Mouse (Mus musculus) hindbrain, embryonic 14.5 days (tissue): ENCODE measurements at regions not wholly inside any gene's neighbourhood (a gene's known extent, or its start where the extent isn't known, plus 50 kb on each side); places are given as distances from the start of the nearest gene placed in this dataset.

ENCODE experiments used
- ATAC-seq: fragments of 200-750 bp; cut with Nextera tagmentation; 2 replicates; pipeline ENCODE4 v1.8.0; 2017; ENCODE audit warnings: moderate number of reproducible peaks, mild to moderate bottlenecking, moderate TSS enrichment, moderate library complexity; ENCODE audit not compliant: low FRiP score
- DNase-seq: peaks from one replicate; pipeline ENCODE4 v3.0.0-alpha.2; 2015; ENCODE audit warnings: low spot score
- H3K27ac ChIP-seq: fragments of 300-500 bp; sonication (generic); 2 replicates; pipeline ENCODE4 v1.5.1; 2014; ENCODE audit warnings: mild to moderate bottlenecking, moderate library complexity
- H3K27me3 ChIP-seq: fragments of 300-500 bp; sonication (generic); 2 replicates; pipeline ENCODE4 v1.6.1; 2014; ENCODE audit warnings: mild to moderate bottlenecking, low read length, mixed read lengths; ENCODE audit not compliant: control insufficient read depth, insufficient read depth
- H3K36me3 ChIP-seq: fragments of 300-500 bp; sonication (generic); replicated peaks from 2 replicates; pipeline ENCODE4 v1.6.1; 2014; ENCODE audit not compliant: control insufficient read depth, insufficient read depth
- H3K4me1 ChIP-seq: fragments of 300-500 bp; sonication (generic); replicated peaks from 2 replicates; pipeline ENCODE4 v1.6.1; 2014; ENCODE audit warnings: antibody characterized with exemption, low read length, mixed read lengths; ENCODE audit not compliant: control insufficient read depth, insufficient read depth
- H3K4me2 ChIP-seq: fragments of 300-500 bp; sonication (generic); replicated peaks from 2 replicates; pipeline ENCODE4 v1.6.1; 2014; ENCODE audit warnings: mild to moderate bottlenecking, moderate library complexity
- H3K4me3 ChIP-seq: fragments of 300-500 bp; sonication (generic); replicated peaks from 2 replicates; pipeline ENCODE4 v1.5.1; 2014; ENCODE audit warnings: mild to moderate bottlenecking, low read length
- H3K9ac ChIP-seq: fragments of 300-500 bp; sonication (generic); 2 replicates; pipeline ENCODE4 v1.6.1; 2014
- H3K9me3 ChIP-seq: fragments of 300-500 bp; sonication (generic); 2 replicates; pipeline ENCODE4 v1.6.1; 2016; ENCODE audit warnings: low read length; ENCODE audit not compliant: control insufficient read depth
- WGBS: fragments of 180-500 bp; shearing (Covaris S2); extraction: QIAGEN DNeasy Blood & Tissue Kit; methylation state at CpG from one replicate; pipeline ENCODE4 v1.1.7; 2014; 5-methylcytosine and 5-hydroxymethylcytosine counted together

- H3K9me3 ChIP-seq: no peaks in the 10 kb centered on the region
- peak overlapping the region; percentile 47 for H3K27ac ChIP-seq
- 0 out of 2 replicates have a peak overlapping the region, but pooled peaks have one; percentile 7 for H3K4me3 ChIP-seq
- WGBS: 6% methylated on average over 25 of the region's 26 CpGs
- H3K36me3 ChIP-seq: no peaks in the 10 kb centered on the region
- peak overlapping the region; percentile 48 for H3K4me2 ChIP-seq
- 0 out of 2 replicates have a peak overlapping the region, but pooled peaks have one; percentile 12 for H3K9ac ChIP-seq
- H3K27me3 ChIP-seq: no peaks in the 10 kb centered on the region
- DNase-seq: peak; percentile 63
- peaks cover 38% of the 10 kb centered on the region for H3K4me1 ChIP-seq
- ATAC-seq: peak; percentile 57; the same call in 1 of the 2 replicates
These were observed 122.9 kb upstream of the Smad3 start for GRCm38 (mm10) chr9:63880487-63881260.

GRCm38 (mm10) chr9:63879710-63880428, 122.1 kb upstream of the Smad3 start:
- H3K4me3 ChIP-seq: no peak overlapping the region

GRCm38 (mm10) chr9:63877864-63878263, 120.1 kb upstream of the Smad3 start:
- DNase-seq (no peak), ATAC-seq (no peak)
- Histone ChIP-seq H3K27ac (no peak overlapping the region), H3K4me3 (no peak overlapping the region), H3K27me3 (no peaks in the 10 kb centered on the region), H3K4me1 (peaks cover 38% of the 10 kb centered on the region), H3K4me2 (no peak overlapping the region), H3K9ac (no peak overlapping the region), H3K36me3 (no peaks in the 10 kb centered on the region), H3K9me3 (no peaks in the 10 kb centered on the region)
- 60% methylated on average over 7 of the region's 7 CpGs for WGBS

More at GRCm38 (mm10) chr9:63879710-63880428, 122.1 kb upstream of the Smad3 start:
- Histone ChIP-seq H3K27me3 (no peaks in the 10 kb centered on the region), H3K4me1 (peaks cover 38% of the 10 kb centered on the region), H3K9ac (no peak overlapping the region), H3K36me3 (no peaks in the 10 kb centered on the region), H3K9me3 (no peaks in the 10 kb centered on the region), H3K4me2 (peak overlapping the region; percentile 48), H3K27ac (peak overlapping the region; percentile 53)
- WGBS: 12% methylated on average over 15 of the region's 15 CpGs
- no peak for ATAC-seq
- DNase-seq: no peak

- DNase-seq: no peak
- Histone ChIP-seq H3K4me3 (no peak overlapping the region), H3K27me3 (no peaks in the 10 kb centered on the region), H3K9ac (no peak overlapping the region), H3K4me2 (peak overlapping the region; percentile 8; the same call in 1 of the 2 replicates), H3K9me3 (no peaks in the 10 kb centered on the region), H3K4me1 (peaks cover 36% of the 10 kb centered on the region), H3K36me3 (no peaks in the 10 kb centered on the region), H3K27ac (no peak overlapping the region)
- ATAC-seq: no peak
- WGBS: 52% methylated on average over 13 of the region's 13 CpGs
These were observed 119.1 kb upstream of the Smad3 start for GRCm38 (mm10) chr9:63876886-63877285.

- no peaks in the 10 kb centered on the region for H3K9me3 ChIP-seq
- no peaks in the 10 kb centered on the region for H3K27me3 ChIP-seq
- DNase-seq (no peak), ATAC-seq (peak; percentile 32; the same call in 1 of the 2 replicates)
- H3K4me1 ChIP-seq: peaks cover 27% of the 10 kb centered on the region
- WGBS: 63% methylated on average over 12 of the region's 12 CpGs
- no peak overlapping the region for H3K27ac ChIP-seq
- H3K4me3 ChIP-seq: no peak overlapping the region
- H3K36me3 ChIP-seq: no peaks in the 10 kb centered on the region
- H3K9ac ChIP-seq: no peak overlapping the region
- no peak overlapping the region for H3K4me2 ChIP-seq
These were observed 118.2 kb upstream of the Smad3 start for GRCm38 (mm10) chr9:63876023-63876422.

- H3K27me3 ChIP-seq: no peaks in the 10 kb centered on the region
- H3K4me3 ChIP-seq: no peak overlapping the region
- H3K27ac ChIP-seq: no peak overlapping the region
- no peak for DNase-seq
- WGBS: 91% methylated on average over 5 of the region's 5 CpGs
- peaks cover 20% of the 10 kb centered on the region; the same call in 1 of the 2 replicates for H3K4me1 ChIP-seq
- no peak overlapping the region for H3K4me2 ChIP-seq
- no peaks in the 10 kb centered on the region for H3K9me3 ChIP-seq
- no peak for ATAC-seq
- no peaks in the 10 kb centered on the region for H3K36me3 ChIP-seq
- no peak overlapping the region for H3K9ac ChIP-seq
These were observed 117.4 kb upstream of the Smad3 start for GRCm38 (mm10) chr9:63875193-63875592.

GRCm38 (mm10) chr9:63864350-63864749, 106.6 kb upstream of the Smad3 start:
- 27% methylated on average over 11 of the region's 11 CpGs for WGBS

GRCm38 (mm10) chr9:63863328-63863727, 105.5 kb upstream of the Smad3 start:
- H3K9me3 ChIP-seq: no peaks in the 10 kb centered on the region
- no peak overlapping the region for H3K4me2 ChIP-seq
- no peaks in the 10 kb centered on the region for H3K36me3 ChIP-seq
- peaks cover 8% of the 10 kb centered on the region; the same call in 1 of the 2 replicates for H3K4me1 ChIP-seq
- H3K4me3 ChIP-seq: no peak overlapping the region
- no peak for ATAC-seq
- 78% methylated on average over 4 of the region's 4 CpGs for WGBS
- H3K27me3 ChIP-seq: no peaks in the 10 kb centered on the region
- H3K9ac ChIP-seq: no peak overlapping the region
- DNase-seq: no peak
- no peak overlapping the region for H3K27ac ChIP-seq

More at GRCm38 (mm10) chr9:63864350-63864749, 106.6 kb upstream of the Smad3 start:
- Histone ChIP-seq H3K4me3 (no peak overlapping the region), H3K9me3 (0 out of 2 replicates have a peak, but pooled peaks cover 2% of the 10 kb centered on the region), H3K4me1 (peaks cover 8% of the 10 kb centered on the region; the same call in 1 of the 2 replicates), H3K27ac (no peak overlapping the region), H3K27me3 (no peaks in the 10 kb centered on the region), H3K4me2 (no peak overlapping the region), H3K9ac (no peak overlapping the region), H3K36me3 (no peaks in the 10 kb centered on the region)
- DNase-seq (no peak), ATAC-seq (no peak)

- WGBS: 32% methylated on average over 6 of the region's 6 CpGs
- H3K4me1 ChIP-seq: peaks cover 8% of the 10 kb centered on the region; the same call in 1 of the 2 replicates
- no peak overlapping the region for H3K27ac ChIP-seq
- ATAC-seq: no peak
- no peak overlapping the region for H3K4me3 ChIP-seq
- H3K4me2 ChIP-seq: no peak overlapping the region
- H3K9me3 ChIP-seq: no peaks in the 10 kb centered on the region
- no peaks in the 10 kb centered on the region for H3K36me3 ChIP-seq
- DNase-seq: no peak
- H3K9ac ChIP-seq: no peak overlapping the region
- H3K27me3 ChIP-seq: no peaks in the 10 kb centered on the region
These were observed 104.6 kb upstream of the Smad3 start for GRCm38 (mm10) chr9:63862427-63862826.
